8 mouse cellular contexts compared by ENCODE assay signal in genomic region chr11:118511851-118512250, GRCm38 (mm10). TPM values are rescaled to one million over a fixed set of nuclear protein-coding genes. Genes with fewer than 3 reads are reported as not detected.
DNase-seq lines count a peak whose midpoint lies in the region; ATAC-seq and TF ChIP-seq lines count a peak whose summit lies in the region.

No protein-coding gene starts in this region.

- no peak for TF ChIP-seq CTCF in intestine, postnatal 0 days (IDR thresholded peaks at IDR 0.05; ENCODE audit: low read depth)
- TF ChIP-seq CTCF in brain, embryonic 14.5 days (IDR thresholded peaks at IDR 0.05; ENCODE audit: borderline replicate concordance, extremely low read depth, insufficient read depth, insufficient read length), result no peak
- TF ChIP-seq CTCF in liver, postnatal 0 days (IDR thresholded peaks at IDR 0.05; ENCODE audit: low read depth), result no peak

- TF ChIP-seq EP300 in liver, postnatal 0 days (IDR thresholded peaks at IDR 0.05; ENCODE audit: low read depth), result no peak

- peaks cover 11% of the 10 kb centered on the region for H3K4me1 ChIP-seq in intestine, embryonic 14.5 days (replicated peaks; ENCODE audit: control insufficient read depth, insufficient read depth, low read length)
- H3K4me1 ChIP-seq in intestine, postnatal 0 days (replicated peaks; ENCODE audit: control insufficient read depth, insufficient read depth, low read length), result no peaks in the 10 kb centered on the region
- H3K4me1 ChIP-seq in heart, embryonic 15.5 days (replicated peaks), result peaks cover 8% of the 10 kb centered on the region; the same call in 1 of the 2 replicates
- peaks cover 12% of the 10 kb centered on the region for H3K4me1 ChIP-seq in midbrain, embryonic 14.5 days (ENCODE audit: control insufficient read depth, insufficient read depth, low read length)
- H3K4me1 ChIP-seq in liver, postnatal 0 days (ENCODE audit: insufficient read depth), result no peaks in the 10 kb centered on the region

- H3K27ac ChIP-seq in intestine, embryonic 14.5 days (ENCODE audit: low read depth), result no peak overlapping the region
- H3K27ac ChIP-seq in intestine, postnatal 0 days (ENCODE audit: low read depth, low read length), result no peak overlapping the region
- H3K27ac ChIP-seq in heart, embryonic 15.5 days, result no peak overlapping the region
- H3K27ac ChIP-seq in midbrain, embryonic 14.5 days (replicated peaks; ENCODE audit: low read depth, low read length), result 0 out of 2 replicates have a peak overlapping the region, but pooled peaks have one; percentile 8
- no peak overlapping the region for H3K27ac ChIP-seq in liver, postnatal 0 days (ENCODE audit: low read depth)

- ATAC-seq in intestine, embryonic 14.5 days (replicated peaks; ENCODE audit: low FRiP score, low TSS enrichment, low read depth), result no peak
- ATAC-seq in intestine, postnatal 0 days, result no peak
- 0 out of 2 replicates have a peak, but pooled peaks have one; percentile 17 for ATAC-seq in heart, embryonic 15.5 days (replicated peaks; ENCODE audit: insufficient number of reproducible peaks, insufficient read depth, low FRiP score, low read depth)
- 0 out of 2 replicates have a peak, but pooled peaks have one; percentile 22 for ATAC-seq in midbrain, embryonic 14.5 days (ENCODE audit: low FRiP score, low TSS enrichment)
- no peak for ATAC-seq in liver, postnatal 0 days

- no peaks in the 10 kb centered on the region for H3K36me3 ChIP-seq in intestine, embryonic 14.5 days (ENCODE audit: control insufficient read depth, insufficient read depth, low read length)
- H3K36me3 ChIP-seq in intestine, postnatal 0 days (ENCODE audit: control insufficient read depth, insufficient read depth), result no peaks in the 10 kb centered on the region
- no peaks in the 10 kb centered on the region for H3K36me3 ChIP-seq in heart, embryonic 15.5 days
- H3K36me3 ChIP-seq in midbrain, embryonic 14.5 days (ENCODE audit: control insufficient read depth, insufficient read depth, low read length), result no peaks in the 10 kb centered on the region
- no peaks in the 10 kb centered on the region for H3K36me3 ChIP-seq in liver, postnatal 0 days (replicated peaks; ENCODE audit: insufficient read depth, low read length)

- TF ChIP-seq POLR2A in brain, embryonic 14.5 days (IDR thresholded peaks at IDR 0.05; ENCODE audit: borderline replicate concordance, extremely low read depth, insufficient read depth, insufficient read length, poor library complexity, severe bottlenecking), result no peak

- 45% methylated on average over 6 of the region's 6 CpGs for WGBS in intestine, embryonic 14.5 days
- 47% methylated on average over 6 of the region's 6 CpGs for WGBS in intestine, postnatal 0 days
- 43% methylated on average over 6 of the region's 6 CpGs for WGBS in heart, embryonic 15.5 days
- WGBS in midbrain, embryonic 14.5 days, result 39% methylated on average over 6 of the region's 6 CpGs
- WGBS in liver, postnatal 0 days (ENCODE audit: insufficient replicate concordance), result 66% methylated on average over 6 of the region's 6 CpGs

- H3K9me3 ChIP-seq in intestine, embryonic 14.5 days (ENCODE audit: control insufficient read depth, low read length), result no peaks in the 10 kb centered on the region
- H3K9me3 ChIP-seq in intestine, postnatal 0 days (ENCODE audit: control insufficient read depth), result no peaks in the 10 kb centered on the region
- H3K9me3 ChIP-seq in heart, embryonic 15.5 days (replicated peaks), result no peaks in the 10 kb centered on the region
- no peaks in the 10 kb centered on the region for H3K9me3 ChIP-seq in midbrain, embryonic 14.5 days (ENCODE audit: control insufficient read depth, low read length)
- H3K9me3 ChIP-seq in liver, postnatal 0 days (ENCODE audit: low read length), result no peaks in the 10 kb centered on the region

- no peaks in the 10 kb centered on the region for H3K27me3 ChIP-seq in intestine, embryonic 14.5 days (replicated peaks; ENCODE audit: control insufficient read depth, insufficient read depth, low read length)
- no peaks in the 10 kb centered on the region; the same call in 1 of the 2 replicates for H3K27me3 ChIP-seq in intestine, postnatal 0 days (replicated peaks; ENCODE audit: control insufficient read depth, insufficient read depth, low read length)
- H3K27me3 ChIP-seq in heart, embryonic 15.5 days, result peaks cover 62% of the 10 kb centered on the region
- no peaks in the 10 kb centered on the region for H3K27me3 ChIP-seq in midbrain, embryonic 14.5 days (ENCODE audit: control insufficient read depth, insufficient read depth, low read length)
- H3K27me3 ChIP-seq in liver, postnatal 0 days (ENCODE audit: insufficient read depth, low read length), result peaks cover 2% of the 10 kb centered on the region; the same call in 1 of the 2 replicates

- DNase-seq in intestine, embryonic 14.5 days (ENCODE audit: low spot score), result no peak
- peak; percentile 89 for DNase-seq in brain, embryonic 14.5 days (ENCODE audit: low read depth)
- peak; percentile 71 to 82 for DNase-seq in kidney, postnatal 36 days
- DNase-seq in midbrain, embryonic 14.5 days, result peak; percentile 68
- no peak for DNase-seq in embryo, embryonic 10.5 days (ENCODE audit: low spot score)
- no peak for DNase-seq in liver, postnatal 0 days

- 0 out of 2 replicates have a peak overlapping the region, but pooled peaks have one; percentile 21 for H3K4me2 ChIP-seq in intestine, embryonic 14.5 days (ENCODE audit: low read length)
- no peak overlapping the region for H3K4me2 ChIP-seq in intestine, postnatal 0 days (replicated peaks; ENCODE audit: low read depth)
- H3K4me2 ChIP-seq in heart, embryonic 15.5 days, result no peak overlapping the region
- H3K4me2 ChIP-seq in midbrain, embryonic 14.5 days (ENCODE audit: low read length), result no peak overlapping the region
- no peak overlapping the region for H3K4me2 ChIP-seq in liver, postnatal 0 days (ENCODE audit: low read depth, low read length)

- H3K9ac ChIP-seq in intestine, embryonic 14.5 days (ENCODE audit: low read length), result no peak overlapping the region
- no peak overlapping the region for H3K9ac ChIP-seq in intestine, postnatal 0 days (ENCODE audit: low read depth, low read length)
- no peak overlapping the region for H3K9ac ChIP-seq in heart, embryonic 15.5 days
- H3K9ac ChIP-seq in midbrain, embryonic 14.5 days (replicated peaks; ENCODE audit: low read length), result no peak overlapping the region; the same call in 1 of the 2 replicates
- no peak overlapping the region for H3K9ac ChIP-seq in liver, postnatal 0 days (replicated peaks)

- no peak overlapping the region for H3K4me3 ChIP-seq in intestine, embryonic 14.5 days (ENCODE audit: low read depth, low read length)
- no peak overlapping the region for H3K4me3 ChIP-seq in intestine, postnatal 0 days (ENCODE audit: low read depth, low read length)
- H3K4me3 ChIP-seq in heart, embryonic 15.5 days, result no peak overlapping the region
- H3K4me3 ChIP-seq in midbrain, embryonic 14.5 days (replicated peaks; ENCODE audit: low read depth, low read length), result no peak overlapping the region
- H3K4me3 ChIP-seq in liver, postnatal 0 days (ENCODE audit: low read depth, low read length), result no peak overlapping the region

RNA-seq across cellular contexts. Expression of gene Engase, which starts 35.2 kb away (rescaled TPM):
- polyA plus RNA-seq in intestine, embryonic 14.5 days (2014; fragmentation: Nextera tagmentation; extraction: Ambion mirVana), result 7.2 and 11.9 TPM in 2 replicates
- 11.3 and 11.7 TPM in 2 replicates for polyA plus RNA-seq in intestine, postnatal 0 days (2015; fragmentation: Nextera tagmentation; extraction: Ambion mirVana)
- 7.4 and 8.1 TPM in 2 replicates for polyA plus RNA-seq in brain, embryonic 14.5 days (2012; rRNA removed)
- polyA plus RNA-seq in heart, embryonic 15.5 days (2015; fragmentation: Nextera tagmentation; extraction: Ambion mirVana), result 4.1 and 5.0 TPM in 2 replicates
- polyA plus RNA-seq in midbrain, embryonic 14.5 days (2014; fragmentation: Nextera tagmentation; extraction: Ambion mirVana), result 2.6 and 4.2 TPM in 2 replicates
- polyA plus RNA-seq in liver, postnatal 0 days (2015; fragmentation: Nextera tagmentation; extraction: Ambion mirVana), result 4.9 and 5.6 TPM in 2 replicates

Comparison
In these comparisons a context has a peak if more than half of its experiments do, and no peak if none do; other contexts are left out.
1. ATAC-seq: peak in heart, embryonic 15.5 days (single experiment) and midbrain, embryonic 14.5 days (single experiment); none in intestine, embryonic 14.5 days (single experiment), intestine, postnatal 0 days (single experiment) and liver, postnatal 0 days (single experiment).
2. DNase-seq: peak in brain, embryonic 14.5 days (single experiment), kidney, postnatal 36 days (2 of 2) and midbrain, embryonic 14.5 days (single experiment); none in intestine, embryonic 14.5 days (single experiment), embryo, embryonic 10.5 days (single experiment) and liver, postnatal 0 days (single experiment).